Mouse (Mus musculus): ENCODE data around the gene Gm3045.

Gene Gm3045

GRCm38 (mm10) chr13:56426365-56426764, at the start of gene Gm3045:
Gene Gm3045, plus strand, starts transcription at chr13:56426594.
- no peak for DNase-seq

DNA sequence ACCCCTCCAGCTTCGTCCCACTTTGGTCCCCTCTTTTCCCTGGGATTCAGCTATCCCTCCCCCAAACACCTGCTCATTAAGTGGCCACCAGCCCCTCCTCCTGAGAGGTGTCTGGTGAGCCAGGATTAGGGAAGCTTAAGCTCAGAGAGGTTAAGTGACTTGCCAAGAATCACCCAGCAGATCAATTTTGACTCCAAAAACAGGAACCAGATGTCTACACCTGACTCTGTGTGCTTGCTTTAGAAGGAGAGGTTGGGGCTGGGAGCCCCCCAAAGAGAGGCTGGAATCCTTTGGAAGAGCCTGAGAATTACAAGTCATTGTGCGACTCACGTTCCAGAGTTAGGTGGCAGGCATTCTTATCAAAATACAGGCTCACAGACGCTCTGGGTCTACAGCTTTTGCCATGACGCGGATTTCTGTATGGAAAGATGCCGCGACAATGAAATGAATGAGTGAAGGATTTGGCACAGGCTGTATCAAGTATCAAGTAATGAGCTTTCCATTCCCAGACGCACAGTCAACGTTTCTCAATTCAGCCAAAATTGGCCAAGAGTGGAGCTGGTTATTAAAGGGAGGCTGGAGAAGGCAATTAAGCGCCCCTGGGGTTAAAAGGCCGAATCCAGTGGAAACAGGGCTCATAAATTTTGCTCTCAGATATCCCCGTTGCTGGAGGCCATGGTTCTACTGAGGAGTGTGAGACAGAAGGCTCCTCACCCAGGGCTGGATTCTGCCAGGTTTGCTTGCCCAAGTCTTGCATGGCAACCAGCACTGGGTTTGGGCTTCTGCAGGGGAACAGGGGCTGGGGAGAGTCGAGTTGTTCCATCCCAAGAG, 45.3 kb upstream of the Gm3045 start:
- no peak for DNase-seq

DNA sequence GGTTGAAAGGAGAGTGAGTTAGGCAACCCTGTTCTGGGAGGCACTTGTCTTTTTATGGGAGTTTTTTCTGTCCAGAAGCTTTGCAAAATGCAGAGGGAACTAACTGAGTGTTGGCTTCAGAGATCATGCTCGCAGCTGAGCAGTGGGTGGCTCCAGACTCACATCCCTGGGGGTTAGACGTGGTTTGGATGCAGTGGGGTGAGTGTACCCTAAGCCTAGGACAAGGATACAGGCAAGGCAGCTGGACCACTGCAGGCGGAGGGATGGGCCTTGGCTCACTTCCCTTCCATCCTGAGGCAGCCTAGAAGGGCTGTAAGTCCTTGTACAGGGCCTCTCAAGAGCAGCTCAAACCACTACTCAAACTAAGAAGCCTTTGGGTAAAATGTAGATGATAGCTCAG, 43.0 kb upstream of the Gm3045 start:
- no peak for DNase-seq

DNA sequence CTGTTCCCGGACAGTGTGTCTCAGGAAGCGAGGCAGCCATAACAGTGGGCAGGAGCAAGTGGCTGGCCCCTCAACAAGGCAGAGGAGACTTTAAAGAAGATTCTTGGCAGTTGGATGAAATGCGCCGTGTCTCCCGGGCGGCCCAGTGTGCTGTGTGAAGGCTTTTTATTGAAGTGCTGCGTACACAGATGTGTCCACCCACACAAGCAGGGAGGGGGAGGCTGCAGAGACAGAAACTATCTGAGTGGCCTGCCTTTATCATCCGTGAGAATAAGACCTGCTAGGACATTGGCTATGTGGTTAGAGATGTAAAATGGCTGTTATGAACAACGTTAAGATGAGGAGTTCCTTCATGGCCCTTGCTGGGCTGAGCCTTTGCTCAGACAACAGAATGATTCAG, 40.0 kb upstream of the Gm3045 start:
- no peak for DNase-seq

DNA sequence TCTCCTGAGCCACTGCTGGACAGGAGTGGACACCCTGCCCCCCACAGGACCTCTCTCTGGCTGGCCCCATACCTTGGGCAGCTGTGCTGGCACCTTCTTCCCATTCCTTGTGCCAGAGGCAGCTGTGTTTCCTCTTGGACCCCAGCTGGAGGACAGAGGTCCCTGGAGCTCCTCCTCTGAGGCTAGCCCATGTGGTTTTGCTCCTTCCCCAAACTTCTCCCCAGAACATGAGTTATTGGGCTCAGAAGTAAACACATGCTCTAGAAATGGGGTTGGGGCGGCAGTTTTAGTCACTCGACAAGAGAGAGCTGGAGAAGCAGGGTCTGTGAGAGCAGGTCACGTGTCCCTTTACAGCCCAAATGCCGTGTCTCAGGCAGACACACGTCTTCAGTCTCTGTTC, 39.0 kb upstream of the Gm3045 start:
- no peak for DNase-seq

GRCm38 (mm10) chr13:56388042-56388441, 38.4 kb upstream of the Gm3045 start:
- no peak for DNase-seq

DNA sequence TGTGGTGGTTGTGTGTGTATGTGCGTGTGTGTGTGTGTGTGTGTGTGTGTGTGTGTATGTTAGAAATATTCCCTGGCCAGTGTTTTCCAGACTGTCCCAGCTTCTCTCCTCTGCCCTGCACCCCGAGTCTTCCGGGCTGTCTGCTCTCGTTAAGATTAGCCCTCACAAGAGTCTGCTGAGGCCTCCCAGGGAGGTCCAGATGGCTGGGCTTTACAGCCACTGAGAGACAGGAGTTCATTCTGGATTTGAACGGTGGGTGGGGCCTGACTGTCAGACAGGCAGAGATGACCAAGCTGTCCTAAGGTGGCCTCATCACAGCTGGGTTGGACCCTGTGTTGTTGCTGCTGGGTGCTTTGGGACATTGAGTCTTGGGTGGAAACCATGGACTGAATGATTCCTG, 28.8 kb upstream of the Gm3045 start:
- DNase-seq = no peak

GRCm38 (mm10) chr13:56401186-56401585, 25.2 kb upstream of the Gm3045 start:
- DNase-seq = no peak

DNA sequence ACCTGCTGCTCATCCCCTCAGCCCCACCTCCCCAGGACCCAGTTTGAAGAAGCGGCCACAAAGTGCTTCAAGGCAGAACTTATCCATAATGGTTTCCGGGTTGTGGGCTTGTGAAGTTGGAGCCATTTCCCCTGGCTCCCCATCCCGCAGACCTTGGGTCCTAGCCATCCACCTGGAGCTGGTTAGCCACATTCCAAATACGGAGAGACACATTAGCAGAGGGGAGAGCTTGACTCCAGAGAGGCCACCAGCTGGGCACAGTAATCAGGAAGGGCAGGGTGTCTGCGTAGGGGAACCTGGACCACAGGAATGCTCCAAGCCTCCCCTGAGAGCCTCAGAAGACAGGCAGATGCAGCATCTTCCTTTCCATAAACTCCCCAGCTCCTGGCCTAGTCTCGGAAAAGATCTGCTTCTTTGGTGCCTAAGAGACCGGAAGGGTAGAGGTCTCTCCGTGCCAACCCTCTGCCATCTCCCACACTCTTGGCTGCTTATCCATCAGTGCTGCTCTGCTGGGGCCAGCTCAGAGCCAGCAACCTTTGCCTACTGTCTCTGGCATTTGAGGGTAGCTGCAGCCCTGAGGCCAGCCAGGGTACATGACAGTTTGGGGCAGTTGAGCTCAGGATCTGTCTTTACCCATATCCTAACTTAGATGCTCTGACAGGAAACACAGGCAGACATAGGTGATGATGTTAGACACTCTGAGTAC, 22.9 kb upstream of the Gm3045 start:
- DNase-seq = no peak

GRCm38 (mm10) chr13:56404511-56405140, 21.8 kb upstream of the Gm3045 start:
- no peak for DNase-seq

DNA sequence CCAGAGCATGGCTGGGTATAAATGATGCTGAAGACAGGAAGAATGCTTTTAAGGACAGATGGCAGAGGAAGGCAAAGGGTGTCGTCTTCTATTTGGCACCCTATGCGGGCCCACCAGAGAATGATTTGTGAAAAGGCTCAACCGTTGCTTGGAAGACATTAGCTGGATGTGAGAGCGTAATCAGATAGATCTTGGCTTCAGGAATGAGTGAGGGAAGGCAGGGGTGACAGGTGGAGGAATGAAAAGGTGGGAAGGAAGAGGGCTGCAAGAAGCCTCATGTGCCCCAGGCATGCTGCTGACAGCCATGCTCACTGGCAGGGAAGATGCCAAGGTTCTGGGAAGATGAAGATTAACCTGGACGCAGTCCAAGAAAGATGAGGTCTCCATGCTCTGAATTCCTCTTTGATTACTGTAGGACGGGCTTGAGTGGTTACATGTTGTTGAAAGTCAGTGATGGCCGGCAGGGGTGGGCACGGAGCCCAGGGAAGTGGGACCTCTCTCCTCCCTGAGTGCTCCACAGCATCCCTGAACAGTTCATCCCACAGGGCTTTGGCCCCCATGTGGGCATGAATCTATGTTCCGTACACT, 14.0 kb upstream of the Gm3045 start:
- DNase-seq = no peak

DNA sequence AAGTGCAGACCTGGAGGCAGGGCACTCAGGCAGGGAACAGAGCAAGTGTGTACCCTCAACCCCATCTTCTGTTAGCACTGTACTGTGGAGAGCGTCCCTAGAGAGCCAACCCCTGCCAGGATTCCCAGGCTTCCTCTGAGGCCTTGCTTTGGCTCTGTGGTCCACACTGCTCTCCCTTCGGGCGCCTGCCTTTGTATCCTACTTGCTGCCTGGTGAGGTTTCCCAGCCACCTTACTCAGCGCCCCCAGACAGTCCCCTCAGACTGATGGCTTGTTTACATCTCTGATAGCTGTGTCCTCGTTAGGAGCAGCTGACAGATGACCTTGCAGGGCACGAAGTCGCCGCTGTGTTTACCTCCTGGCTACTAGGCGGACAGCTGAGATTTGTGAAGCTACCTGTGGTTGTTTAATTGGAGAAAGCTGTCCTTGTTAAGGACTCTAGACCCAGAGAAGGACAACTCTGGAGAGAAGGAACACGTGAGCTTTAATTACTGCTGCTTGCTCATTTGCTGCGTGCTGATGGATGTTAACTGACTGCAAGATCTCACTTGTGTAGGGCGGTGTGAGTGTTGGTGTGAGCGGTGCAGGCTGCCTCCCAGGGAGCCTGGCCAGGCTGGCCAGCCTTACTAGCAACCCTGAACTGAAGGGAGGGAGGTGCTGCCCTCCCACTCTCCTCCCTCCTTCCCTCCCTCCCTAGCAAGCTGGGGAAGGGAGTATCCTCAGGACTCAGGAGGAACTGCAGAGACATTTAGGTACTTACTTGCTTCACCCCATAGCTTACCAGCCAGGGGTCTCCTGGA, 7.5 kb upstream of the Gm3045 start:
- no peak for DNase-seq

DNA sequence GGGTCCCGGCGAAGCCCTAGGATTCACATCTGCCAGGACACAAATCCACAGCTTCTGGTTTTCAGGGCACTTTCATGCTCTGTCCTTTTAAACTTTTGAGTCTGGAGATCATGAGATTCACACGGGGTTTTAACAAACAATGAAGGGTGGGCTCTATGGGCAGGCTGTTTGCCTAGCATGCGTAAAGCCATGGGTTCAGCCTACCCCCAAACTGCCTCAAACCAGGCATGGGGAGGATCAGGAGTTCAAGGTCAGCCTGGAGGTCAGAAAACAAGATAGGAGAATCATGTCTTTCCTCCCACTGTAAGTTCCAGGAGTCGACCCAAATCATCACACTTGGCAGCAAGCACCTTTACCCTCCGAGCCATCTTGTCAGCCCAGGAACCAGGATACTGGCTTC, 6.9 kb upstream of the Gm3045 start:
- no peak for DNase-seq

DNA sequence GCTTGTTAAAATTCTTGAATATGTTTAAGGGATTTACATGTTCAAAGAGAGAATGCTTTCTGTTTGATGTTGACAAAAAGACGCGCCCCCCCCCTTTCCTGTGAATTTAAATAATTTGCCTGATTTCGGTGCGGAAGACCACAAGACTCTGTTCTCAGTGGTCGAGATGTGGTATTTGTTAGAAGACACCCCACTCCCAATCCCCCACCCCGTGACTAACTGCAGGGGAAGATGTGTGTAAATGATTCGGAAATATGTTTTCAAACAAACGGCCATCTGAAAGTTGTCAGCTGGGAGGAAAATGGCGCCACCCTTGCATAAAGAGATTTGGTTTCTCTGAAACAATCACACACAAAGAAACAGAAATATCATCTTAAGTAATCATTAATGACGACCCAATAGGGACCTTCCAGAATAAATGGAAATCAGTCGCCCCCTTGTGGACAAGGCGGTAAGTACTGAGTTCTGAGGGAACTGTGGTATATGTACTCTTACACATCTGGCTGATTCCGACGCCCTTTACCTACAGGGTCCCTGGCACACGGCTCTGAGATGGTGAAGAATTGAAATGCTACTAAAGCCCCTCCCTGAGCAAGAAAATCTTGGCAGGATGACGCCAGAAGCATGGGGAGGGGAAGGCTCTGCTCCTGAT, 4.2 kb upstream of the Gm3045 start:
- DNase-seq = no peak

GRCm38 (mm10) chr13:56425931-56426330, 463 bp upstream of the Gm3045 start:
- DNase-seq = no peak

- peak in 1 of 2 experiments; percentile 11 for DNase-seq
Observed at GRCm38 (mm10) chr13:56428724-56429500, 2.5 kb downstream of the Gm3045 start.

DNA sequence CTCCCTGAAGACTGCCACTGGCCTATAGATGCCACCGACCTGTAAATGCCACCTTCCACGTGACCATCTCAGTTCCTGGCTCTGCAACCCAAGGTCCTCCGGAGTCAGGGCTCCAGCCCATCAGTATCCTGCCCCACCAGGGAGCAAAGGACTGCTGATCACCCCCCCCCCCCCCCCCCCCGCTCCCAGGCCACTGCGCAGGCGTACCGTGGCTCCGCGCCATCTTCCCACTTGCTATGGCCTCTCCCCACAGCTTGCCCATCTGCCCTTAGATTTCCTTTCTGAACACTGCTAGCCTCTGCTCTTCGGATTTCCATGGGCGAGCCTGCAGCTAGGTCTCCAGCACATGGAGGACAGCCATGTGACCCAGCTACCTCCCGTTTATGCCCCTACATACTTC, 6.1 kb downstream of the Gm3045 start:
- DNase-seq = no peak

- no peak for DNase-seq
Observed at GRCm38 (mm10) chr13:56433466-56433865, 7.1 kb downstream of the Gm3045 start.

- no peak for DNase-seq
Observed at GRCm38 (mm10) chr13:56434311-56434751, 7.9 kb downstream of the Gm3045 start.

- DNase-seq = no peak
Observed at GRCm38 (mm10) chr13:56435615-56436287, 9.4 kb downstream of the Gm3045 start.

Data from thymus, adult 18-20 months (tissue).